Mouse (Mus musculus) ES-E14 (cell line): ENCODE measurements around the gene Rab30. TPM values are rescaled to one million over a fixed set of nuclear protein-coding genes. Genes with fewer than 3 reads are reported as not detected.

Experiments
- DNase-seq: peaks from one replicate; pipeline ENCODE4 v3.0.0-alpha.2; 2013; ENCODE audit warnings: low read depth, low spot score
- H3K27ac ChIP-seq: 2 replicates; pipeline ENCODE4 v1.5.1; 2012; ENCODE audit warnings: low read depth, mild to moderate bottlenecking, low read length, moderate library complexity, mixed read lengths; ENCODE audit not compliant: poor library complexity, insufficient read depth, severe bottlenecking
- H3K36me3 ChIP-seq: 2 replicates; pipeline ENCODE4 v1.6.1; 2012; ENCODE audit warnings: mild to moderate bottlenecking, low read length, moderate library complexity, mixed read lengths; ENCODE audit not compliant: control insufficient read depth, poor library complexity, insufficient read depth, severe bottlenecking
- H3K4me1 ChIP-seq, 2 experiments: fragments of 150-350 bp in 1 of 2; sonication (generic) in 1 of 2; 2 replicates each; pipeline ENCODE4 v1.6.1; 2012; ENCODE audit warnings: low read length in 2 of 2, mild to moderate bottlenecking in 1 of 2, mixed read lengths in 1 of 2; ENCODE audit not compliant: control insufficient read depth in 2 of 2, insufficient read depth in 2 of 2, poor library complexity in 1 of 2
- H3K4me3 ChIP-seq, 2 experiments: fragments of 150-350 bp in 1 of 2; sonication (generic) in 1 of 2; 2 replicates each; pipeline ENCODE4 v1.5.1; 2012; ENCODE audit warnings: low read length in 2 of 2, low read depth in 1 of 2, mild to moderate bottlenecking in 1 of 2, mixed read lengths in 1 of 2; ENCODE audit not compliant: insufficient read depth in 1 of 2, poor library complexity in 1 of 2, severe bottlenecking in 1 of 2
- H3K9ac ChIP-seq: 2 replicates; pipeline ENCODE4 v1.6.1; 2012; ENCODE audit warnings: low read depth, mild to moderate bottlenecking, low read length, mixed read lengths; ENCODE audit not compliant: poor library complexity, insufficient read depth, severe bottlenecking
- H3K9me3 ChIP-seq: fragments of 150-350 bp; sonication (generic); 2 replicates; pipeline ENCODE4 v1.6.1; 2012; ENCODE audit warnings: low read depth, mild to moderate bottlenecking, low read length; ENCODE audit not compliant: control insufficient read depth, insufficient read depth
- CHD2 ChIP-seq: IDR thresholded peaks from 2 replicates; pipeline ENCODE4 v1.6.1; 2014; ENCODE audit warnings: mild to moderate bottlenecking, low read depth, low read length, inconsistent platforms
- HCFC1 ChIP-seq: IDR thresholded peaks from 2 replicates; pipeline ENCODE4 v1.6.1; 2012; ENCODE audit warnings: low read length, inconsistent platforms, borderline replicate concordance; ENCODE audit not compliant: insufficient read depth
- MAFK ChIP-seq: IDR thresholded peaks from 2 replicates; pipeline ENCODE4 v1.6.1; 2014; ENCODE audit warnings: mild to moderate bottlenecking, low read depth, low read length, inconsistent platforms; ENCODE audit not compliant: insufficient read depth
- ZC3H11A ChIP-seq: IDR thresholded peaks from 2 replicates; pipeline ENCODE4 v1.6.1; 2012; ENCODE audit warnings: low read depth, mild to moderate bottlenecking, inconsistent platforms, low read length, borderline replicate concordance
- ZNF384 ChIP-seq: IDR thresholded peaks from 2 replicates; pipeline ENCODE4 v1.6.1; 2012; ENCODE audit warnings: low read depth, low read length, inconsistent platforms
- in situ Hi-C, 2 experiments: fragments of 600-800 bp; cut with MboI; formaldehyde crosslinking; loops; one replicate each; pipeline ENCODE4 v1.15.1; 2025; ENCODE audit warnings: low sequenced_read_pairs in 2 of 2, inconsistent platforms in 1 of 2; ENCODE audit not compliant: unreplicated experiment in 2 of 2
- total RNA-seq: library from RNA; depleted of rRNA; stranded (reverse); fragments of 300-350 nt; gene quantifications from 2 replicates; pipeline ENCODE4 v1.2.3, GENCODE M21; 2012

Gene Rab30
- total RNA-seq, 1 experiment: 7.4 TPM

GRCm38 (mm10) chr7:92776647-92777046, 35.2 kb downstream of the Rab30 start:
- no peak overlapping the region for H3K4me3 ChIP-seq
- in situ Hi-C loops: no loop called here
- no peak for TF ChIP-seq MAFK
- no peak for TF ChIP-seq HCFC1
- no peak for TF ChIP-seq CHD2
- no peak for TF ChIP-seq ZNF384
- no peak for TF ChIP-seq ZC3H11A
- H3K36me3 ChIP-seq: no peaks in the 10 kb centered on the region
- no peak overlapping the region for H3K27ac ChIP-seq
- 0 out of 4 replicates have a peak, but pooled peaks cover 0 to 3% of the 10 kb centered on the region in 2 experiments for H3K4me1 ChIP-seq
- no peak overlapping the region for H3K9ac ChIP-seq
- DNase-seq: no peak
- H3K9me3 ChIP-seq: no peaks in the 10 kb centered on the region

- in situ Hi-C loops: no loop called here
- no peak overlapping the region for H3K9ac ChIP-seq
Observed at GRCm38 (mm10) chr7:92777108-92777973, 35.9 kb downstream of the Rab30 start.

DNA sequence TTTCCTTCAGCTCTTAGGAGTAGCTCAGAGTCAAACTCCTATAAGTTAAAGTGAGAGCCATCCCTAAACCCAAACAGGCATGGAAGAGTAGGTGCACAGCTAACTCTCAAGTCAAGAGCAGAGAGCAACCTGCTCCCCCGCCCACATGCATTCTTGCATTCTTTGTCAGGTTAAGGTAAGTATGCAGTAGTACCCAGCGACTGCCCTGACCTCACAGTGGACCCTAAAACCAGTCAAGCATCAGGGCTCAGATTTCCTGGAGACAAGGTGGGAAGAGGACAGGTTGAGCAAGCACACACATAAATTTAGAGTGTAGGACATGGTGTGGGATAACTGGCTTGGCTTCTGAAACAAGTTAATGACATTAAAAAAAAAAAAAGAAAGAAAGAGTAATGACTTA, 37.7 kb downstream of the Rab30 start:
- TF ChIP-seq MAFK (no peak), ZNF384 (no peak), HCFC1 (no peak), CHD2 (no peak), ZC3H11A (no peak)
- Histone ChIP-seq H3K9me3 (no peaks in the 10 kb centered on the region), H3K4me1 (0 out of 4 replicates have a peak, but pooled peaks cover 0 to 3% of the 10 kb centered on the region in 2 experiments), H3K27ac (no peak overlapping the region), H3K36me3 (no peaks in the 10 kb centered on the region), H3K4me3 (no peak overlapping the region), H3K9ac (no peak overlapping the region)
- in situ Hi-C loops: no loop called here
- no peak for DNase-seq

More at GRCm38 (mm10) chr7:92777108-92777973, 35.9 kb downstream of the Rab30 start:
- no peak overlapping the region for H3K27ac ChIP-seq
- no peak for DNase-seq
- H3K4me3 ChIP-seq: no peak overlapping the region
- no peaks in the 10 kb centered on the region for H3K36me3 ChIP-seq
- no peaks in the 10 kb centered on the region for H3K9me3 ChIP-seq
- TF ChIP-seq MAFK (no peak), HCFC1 (no peak), CHD2 (no peak), ZNF384 (no peak), ZC3H11A (no peak)
- 0 out of 4 replicates have a peak, but pooled peaks cover 0 to 3% of the 10 kb centered on the region in 2 experiments for H3K4me1 ChIP-seq

DNA sequence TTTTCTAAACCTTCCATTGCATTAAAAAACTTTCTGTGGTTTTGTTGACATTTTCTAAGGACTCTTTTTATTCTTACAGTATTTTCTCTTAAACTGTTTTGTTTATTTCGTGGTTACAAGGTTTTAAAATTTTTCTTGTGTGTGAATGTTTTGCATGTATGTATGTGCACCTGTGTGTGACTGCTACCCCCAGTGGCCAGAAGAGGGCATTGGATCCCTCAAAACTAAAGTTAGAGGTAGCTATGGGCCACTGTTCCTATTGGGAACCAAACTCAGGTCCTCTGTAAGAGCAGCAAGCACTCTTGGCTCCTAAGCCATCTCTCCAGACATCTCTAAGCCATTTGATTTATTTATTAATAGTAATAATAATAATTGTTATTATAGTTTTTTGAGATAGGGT, 40.0 kb downstream of the Rab30 start:
- TF ChIP-seq MAFK (no peak), ZC3H11A (no peak), HCFC1 (no peak), ZNF384 (no peak), CHD2 (no peak)
- no peaks in the 10 kb centered on the region for H3K9me3 ChIP-seq
- in situ Hi-C loops: no loop called here
- DNase-seq: no peak
- no peak overlapping the region for H3K27ac ChIP-seq
- no peak overlapping the region for H3K9ac ChIP-seq
- no peaks in the 10 kb centered on the region for H3K4me1 ChIP-seq
- H3K36me3 ChIP-seq: no peaks in the 10 kb centered on the region
- H3K4me3 ChIP-seq: no peak overlapping the region
